Mouse (Mus musculus): ENCODE measurements around the gene Herpud1. TPM values are rescaled to one million over a fixed set of nuclear protein-coding genes. Genes with fewer than 3 reads are reported as not detected.

The Herpud1 gene
- 66.6 and 79.8 TPM in 2 replicates for polyA plus RNA-seq (2014; fragmentation: Nextera tagmentation; extraction: Ambion mirVana)

DNA sequence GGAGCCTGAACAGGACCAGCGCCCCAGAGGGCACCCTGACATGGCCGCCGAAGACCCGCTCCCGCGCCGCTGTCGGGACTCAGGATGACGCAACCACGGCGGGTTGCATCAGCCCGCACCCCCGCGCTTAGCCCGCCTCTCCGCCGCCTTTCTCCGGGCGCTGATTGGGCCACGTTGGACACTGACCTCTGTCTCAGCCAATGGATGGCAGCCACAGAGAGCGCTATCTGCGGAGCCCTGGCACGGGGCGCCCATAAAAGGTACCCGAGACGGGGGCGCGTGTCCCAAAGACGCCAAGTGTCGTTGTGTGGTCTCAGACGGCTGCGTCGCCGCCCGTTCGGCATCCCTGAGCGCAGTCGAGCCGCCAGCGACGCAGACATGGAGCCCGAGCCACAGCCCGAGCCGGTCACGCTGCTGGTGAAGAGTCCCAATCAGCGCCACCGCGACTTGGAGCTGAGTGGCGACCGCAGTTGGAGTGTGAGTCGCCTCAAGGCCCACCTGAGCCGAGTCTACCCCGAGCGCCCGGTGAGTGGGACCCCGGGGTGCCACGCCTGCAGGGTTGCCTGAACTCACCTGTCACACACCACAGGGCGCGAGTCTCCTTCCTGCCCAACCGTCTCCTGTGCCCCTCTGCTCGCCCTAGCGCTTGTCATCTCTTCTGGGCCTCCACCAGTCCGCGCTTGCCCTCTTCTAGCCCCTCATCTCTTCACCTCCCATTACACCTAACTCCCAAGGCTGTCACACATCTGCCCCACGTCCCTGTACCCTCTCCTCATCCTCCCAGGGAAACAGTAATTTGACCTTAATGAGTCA, at the start of gene Herpud1:
TSS of gene Herpud1 (plus strand) at position 225 of the 813 bp plus-strand sequence.
- DNase-seq (ENCODE audit: low spot score) (peak; percentile 93), ATAC-seq (ENCODE audit: low FRiP score) (peak; percentile 100)
- H3K9me3 ChIP-seq (ENCODE audit: control insufficient read depth, low read length) = no peaks in the 10 kb centered on the region
- H3K4me2 ChIP-seq (replicated peaks) = peak within 1 kb of the TSS; percentile 76
- H3K27me3 ChIP-seq (ENCODE audit: control insufficient read depth, insufficient read depth, low read length) = no peaks in the 10 kb centered on the region
- peak within 1 kb of the TSS; percentile 88 for H3K4me3 ChIP-seq (replicated peaks; ENCODE audit: low read length)
- peaks cover 23% of the 10 kb centered on the region for H3K36me3 ChIP-seq (replicated peaks; ENCODE audit: control insufficient read depth, insufficient read depth)
- H3K9ac ChIP-seq = peak within 1 kb of the TSS; percentile 95
- peaks cover 16% of the 10 kb centered on the region for H3K4me1 ChIP-seq (replicated peaks; ENCODE audit: control insufficient read depth, insufficient read depth, low read length)
- H3K27ac ChIP-seq = peak within 1 kb of the TSS; percentile 96
- whole genome bisulfite sequencing = under 1% methylated on average over 65 of the region's 65 CpGs

DNA sequence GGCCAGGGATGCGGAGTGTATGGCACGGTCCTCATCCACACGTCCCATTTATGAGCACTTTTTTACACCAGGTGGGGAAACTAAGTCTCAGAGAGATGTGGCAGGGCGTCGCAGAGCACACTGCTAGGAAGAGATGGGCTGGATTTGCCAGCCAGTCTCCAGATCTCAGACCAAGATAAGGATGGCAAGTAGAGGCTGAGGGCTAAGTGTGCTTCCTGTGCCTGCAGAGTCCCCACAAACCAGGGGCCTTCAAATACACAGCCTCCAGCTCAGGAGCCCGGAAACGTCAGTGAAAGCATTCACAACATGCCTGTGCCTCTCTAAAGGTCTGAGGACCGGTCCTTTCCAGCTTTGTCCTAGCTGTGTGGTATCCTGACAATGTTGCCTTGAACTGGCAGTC, 48.7 kb upstream of the Herpud1 start:
- 89% methylated on average over 8 of the region's 8 CpGs for WGBS

DNA sequence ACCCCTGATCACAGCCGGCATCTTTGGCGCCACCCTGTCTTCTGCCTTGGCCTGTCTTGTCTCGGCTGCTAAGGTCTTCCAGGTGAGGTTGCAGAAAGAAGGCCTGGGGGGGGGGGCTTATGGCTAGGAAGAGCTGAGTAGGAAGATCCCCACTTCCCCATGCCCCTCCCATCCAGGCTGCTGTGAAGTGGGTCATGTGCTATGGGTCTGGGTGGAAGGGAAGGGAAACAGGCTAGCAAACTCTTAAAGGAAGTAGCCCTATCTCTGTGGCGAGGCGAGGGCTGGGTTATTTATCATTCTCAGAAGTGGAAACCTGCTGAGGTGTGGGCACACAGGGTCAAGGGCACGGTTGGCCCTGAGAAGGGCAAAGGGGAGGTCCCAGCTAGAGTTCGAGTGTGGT, 45.4 kb upstream of the Herpud1 start:
- H3K27me3 ChIP-seq (ENCODE audit: control insufficient read depth, insufficient read depth, low read length) = no peaks in the 10 kb centered on the region
- H3K4me3 ChIP-seq (replicated peaks; ENCODE audit: low read length) = no peak overlapping the region
- H3K4me1 ChIP-seq (replicated peaks; ENCODE audit: control insufficient read depth, insufficient read depth, low read length) = no peaks in the 10 kb centered on the region
- no peak overlapping the region for H3K9ac ChIP-seq
- no peaks in the 10 kb centered on the region for H3K36me3 ChIP-seq (replicated peaks; ENCODE audit: control insufficient read depth, insufficient read depth)
- H3K27ac ChIP-seq = no peak overlapping the region
- no peak for ATAC-seq (ENCODE audit: low FRiP score)
- no peaks in the 10 kb centered on the region for H3K9me3 ChIP-seq (ENCODE audit: control insufficient read depth, low read length)
- no peak overlapping the region for H3K4me2 ChIP-seq (replicated peaks)
- DNase-seq (ENCODE audit: low spot score) = no peak
- WGBS = 79% methylated on average over 7 of the region's 7 CpGs

More for the DNA sequence above, 48.7 kb upstream of the Herpud1 start:
- DNase-seq (ENCODE audit: low spot score) = no peak
- no peaks in the 10 kb centered on the region for H3K27me3 ChIP-seq (ENCODE audit: control insufficient read depth, insufficient read depth, low read length)
- no peak overlapping the region for H3K4me3 ChIP-seq (replicated peaks; ENCODE audit: low read length)
- no peak overlapping the region for H3K9ac ChIP-seq
- no peaks in the 10 kb centered on the region for H3K9me3 ChIP-seq (ENCODE audit: control insufficient read depth, low read length)
- H3K4me1 ChIP-seq (replicated peaks; ENCODE audit: control insufficient read depth, insufficient read depth, low read length) = no peaks in the 10 kb centered on the region
- H3K27ac ChIP-seq = no peak overlapping the region
- H3K4me2 ChIP-seq (replicated peaks) = no peak overlapping the region
- no peaks in the 10 kb centered on the region for H3K36me3 ChIP-seq (replicated peaks; ENCODE audit: control insufficient read depth, insufficient read depth)
- no peak for ATAC-seq (ENCODE audit: low FRiP score)

DNA sequence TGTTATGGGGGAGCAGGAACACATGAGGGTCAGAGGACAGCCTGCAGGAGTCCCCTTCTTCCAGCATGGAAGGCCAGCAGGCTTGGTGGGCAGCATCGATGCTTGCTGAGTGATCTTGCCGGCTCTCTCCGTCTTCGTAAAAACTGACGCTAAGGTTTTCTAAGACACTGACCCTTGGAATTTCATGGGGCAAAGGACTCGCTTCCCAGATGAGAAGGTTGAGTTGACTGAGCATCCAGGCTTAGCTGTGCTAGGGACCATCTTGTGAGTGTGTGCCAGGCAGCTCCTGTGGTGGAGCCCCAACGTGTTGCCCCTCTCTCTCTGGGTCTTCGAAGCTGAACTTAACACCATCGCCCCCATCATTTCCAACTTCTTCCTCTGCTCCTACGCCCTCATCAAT, 43.5 kb upstream of the Herpud1 start:
- WGBS = 88% methylated on average over 10 of the region's 10 CpGs

DNA sequence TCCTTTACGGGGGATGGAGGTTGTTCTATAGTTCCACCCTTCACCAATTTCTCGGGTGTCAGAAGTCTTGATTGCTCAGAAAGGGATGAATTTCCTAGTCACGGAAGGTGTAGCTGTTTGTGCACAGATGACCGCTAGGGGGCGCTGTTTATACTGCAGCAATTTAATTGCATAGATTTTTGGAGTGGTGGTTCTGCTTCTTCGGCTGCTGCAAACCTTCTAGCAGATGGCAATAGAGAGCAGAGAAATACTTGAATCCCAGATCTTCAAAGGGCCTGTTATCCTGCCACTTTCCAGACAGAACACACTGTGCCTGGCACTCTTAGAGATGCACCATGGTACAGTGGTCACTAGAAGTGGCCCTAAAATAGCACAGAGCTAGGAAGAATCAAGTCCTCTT, 42.9 kb upstream of the Herpud1 start:
- WGBS = 14% methylated on average over 6 of the region's 6 CpGs
- no peak for ATAC-seq (ENCODE audit: low FRiP score)

More for the DNA sequence above, 43.5 kb upstream of the Herpud1 start:
- no peaks in the 10 kb centered on the region for H3K36me3 ChIP-seq (replicated peaks; ENCODE audit: control insufficient read depth, insufficient read depth)
- H3K27ac ChIP-seq = no peak overlapping the region
- H3K9ac ChIP-seq = no peak overlapping the region
- H3K27me3 ChIP-seq (ENCODE audit: control insufficient read depth, insufficient read depth, low read length) = no peaks in the 10 kb centered on the region
- no peak overlapping the region for H3K4me2 ChIP-seq (replicated peaks)
- DNase-seq (ENCODE audit: low spot score) (no peak), ATAC-seq (ENCODE audit: low FRiP score) (no peak)
- no peaks in the 10 kb centered on the region for H3K4me1 ChIP-seq (replicated peaks; ENCODE audit: control insufficient read depth, insufficient read depth, low read length)
- H3K9me3 ChIP-seq (ENCODE audit: control insufficient read depth, low read length) = no peaks in the 10 kb centered on the region
- H3K4me3 ChIP-seq (replicated peaks; ENCODE audit: low read length) = no peak overlapping the region

DNA sequence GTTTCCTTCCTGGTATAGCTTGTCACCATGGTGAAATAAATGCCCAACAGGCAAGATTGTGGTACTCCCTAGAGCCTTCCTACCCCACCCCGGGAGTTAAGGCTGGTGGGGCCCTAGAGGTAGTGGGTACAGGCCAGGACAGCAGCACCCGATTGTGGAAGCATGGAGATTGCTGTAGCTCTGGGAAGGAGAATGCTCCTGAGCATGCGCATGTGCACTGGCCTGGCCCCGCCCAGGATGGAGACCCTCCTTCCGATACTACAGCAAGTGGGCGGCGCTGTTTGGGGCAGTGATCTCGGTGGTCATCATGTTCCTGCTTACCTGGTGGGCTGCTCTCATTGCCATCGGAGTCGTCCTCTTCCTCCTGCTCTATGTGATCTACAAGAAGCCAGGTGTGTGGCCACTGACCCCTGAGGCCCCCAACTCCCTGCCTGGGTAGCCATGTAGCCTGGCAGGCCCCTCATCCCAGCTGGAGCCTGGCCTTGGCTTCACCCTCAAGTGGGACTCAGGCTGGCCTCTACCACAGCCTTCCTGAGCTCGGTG, 42.4 kb upstream of the Herpud1 start:
- H3K27ac ChIP-seq = no peak overlapping the region
- no peak overlapping the region for H3K9ac ChIP-seq
- DNase-seq (ENCODE audit: low spot score) = no peak

More for the DNA sequence above, 42.9 kb upstream of the Herpud1 start:
- Histone ChIP-seq H3K4me3 (replicated peaks; ENCODE audit: low read length) (no peak overlapping the region), H3K36me3 (replicated peaks; ENCODE audit: control insufficient read depth, insufficient read depth) (no peaks in the 10 kb centered on the region), H3K27ac (no peak overlapping the region), H3K9me3 (ENCODE audit: control insufficient read depth, low read length) (no peaks in the 10 kb centered on the region), H3K27me3 (ENCODE audit: control insufficient read depth, insufficient read depth, low read length) (no peaks in the 10 kb centered on the region), H3K4me2 (replicated peaks) (no peak overlapping the region), H3K9ac (no peak overlapping the region), H3K4me1 (replicated peaks; ENCODE audit: control insufficient read depth, insufficient read depth, low read length) (no peaks in the 10 kb centered on the region)
- DNase-seq (ENCODE audit: low spot score) = peak; percentile 81

DNA sequence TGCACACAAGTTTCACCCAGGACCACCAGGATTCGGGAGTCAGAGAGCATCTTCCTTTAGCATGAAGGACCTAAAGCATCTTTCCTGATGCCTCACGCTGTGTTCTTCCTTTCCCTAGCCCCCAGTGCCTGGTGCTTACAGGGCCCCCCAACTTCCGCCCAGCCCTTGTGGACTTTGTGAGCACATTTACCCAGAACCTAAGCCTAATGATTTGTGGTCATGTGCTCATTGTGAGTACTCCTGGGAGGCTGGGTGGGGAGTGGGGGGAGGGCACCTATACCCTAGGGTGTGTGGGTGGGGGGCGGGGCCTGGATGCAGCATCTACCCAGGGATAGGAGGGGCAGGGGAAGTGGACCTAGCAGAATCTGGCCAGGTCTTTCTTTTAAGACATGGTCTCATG, 40.6 kb upstream of the Herpud1 start:
- ATAC-seq (ENCODE audit: low FRiP score) (no peak), DNase-seq (ENCODE audit: low spot score) (no peak)
- no peaks in the 10 kb centered on the region for H3K4me1 ChIP-seq (replicated peaks; ENCODE audit: control insufficient read depth, insufficient read depth, low read length)
- 88% methylated on average over 4 of the region's 4 CpGs for WGBS
- no peaks in the 10 kb centered on the region for H3K27me3 ChIP-seq (ENCODE audit: control insufficient read depth, insufficient read depth, low read length)
- no peaks in the 10 kb centered on the region for H3K9me3 ChIP-seq (ENCODE audit: control insufficient read depth, low read length)
- H3K4me2 ChIP-seq (replicated peaks) = no peak overlapping the region
- no peak overlapping the region for H3K4me3 ChIP-seq (replicated peaks; ENCODE audit: low read length)
- H3K36me3 ChIP-seq (replicated peaks; ENCODE audit: control insufficient read depth, insufficient read depth) = no peaks in the 10 kb centered on the region
- H3K27ac ChIP-seq = no peak overlapping the region
- H3K9ac ChIP-seq = no peak overlapping the region

More for the DNA sequence above, 42.4 kb upstream of the Herpud1 start:
- WGBS = 88% methylated on average over 11 of the region's 11 CpGs
- H3K36me3 ChIP-seq (replicated peaks; ENCODE audit: control insufficient read depth, insufficient read depth) = no peaks in the 10 kb centered on the region
- no peaks in the 10 kb centered on the region for H3K4me1 ChIP-seq (replicated peaks; ENCODE audit: control insufficient read depth, insufficient read depth, low read length)
- no peak overlapping the region for H3K4me2 ChIP-seq (replicated peaks)
- no peaks in the 10 kb centered on the region for H3K9me3 ChIP-seq (ENCODE audit: control insufficient read depth, low read length)
- no peaks in the 10 kb centered on the region for H3K27me3 ChIP-seq (ENCODE audit: control insufficient read depth, insufficient read depth, low read length)
- ATAC-seq (ENCODE audit: low FRiP score) = no peak
- no peak overlapping the region for H3K4me3 ChIP-seq (replicated peaks; ENCODE audit: low read length)

DNA sequence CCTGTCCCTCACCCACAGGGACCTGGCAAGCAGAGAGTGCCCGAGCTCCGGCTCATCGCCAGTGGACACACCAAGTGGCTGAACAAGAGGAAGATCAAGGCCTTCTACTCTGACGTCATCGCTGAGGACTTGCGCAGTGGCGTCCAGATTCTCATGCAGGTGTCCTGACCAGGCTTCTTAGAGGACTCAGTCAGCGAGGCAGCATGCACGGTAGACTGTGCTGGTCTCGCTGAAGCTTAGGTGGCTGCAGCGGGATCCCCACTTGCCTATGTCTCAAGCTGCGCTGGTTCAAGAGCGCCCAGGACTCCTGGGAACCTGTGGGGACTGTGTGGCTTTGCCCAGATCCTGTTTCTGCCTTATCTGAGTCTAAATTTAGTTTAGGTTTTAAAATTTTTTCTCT, 40.0 kb upstream of the Herpud1 start:
- no peak for ATAC-seq (ENCODE audit: low FRiP score)
- no peak overlapping the region for H3K4me3 ChIP-seq (replicated peaks; ENCODE audit: low read length)
- H3K27ac ChIP-seq = no peak overlapping the region
- H3K9ac ChIP-seq = no peak overlapping the region
- no peaks in the 10 kb centered on the region for H3K36me3 ChIP-seq (replicated peaks; ENCODE audit: control insufficient read depth, insufficient read depth)
- DNase-seq (ENCODE audit: low spot score) = no peak
- H3K4me2 ChIP-seq (replicated peaks) = no peak overlapping the region
- no peaks in the 10 kb centered on the region for H3K4me1 ChIP-seq (replicated peaks; ENCODE audit: control insufficient read depth, insufficient read depth, low read length)
- H3K9me3 ChIP-seq (ENCODE audit: control insufficient read depth, low read length) = no peaks in the 10 kb centered on the region
- no peaks in the 10 kb centered on the region for H3K27me3 ChIP-seq (ENCODE audit: control insufficient read depth, insufficient read depth, low read length)
- WGBS = 91% methylated on average over 13 of the region's 13 CpGs

DNA sequence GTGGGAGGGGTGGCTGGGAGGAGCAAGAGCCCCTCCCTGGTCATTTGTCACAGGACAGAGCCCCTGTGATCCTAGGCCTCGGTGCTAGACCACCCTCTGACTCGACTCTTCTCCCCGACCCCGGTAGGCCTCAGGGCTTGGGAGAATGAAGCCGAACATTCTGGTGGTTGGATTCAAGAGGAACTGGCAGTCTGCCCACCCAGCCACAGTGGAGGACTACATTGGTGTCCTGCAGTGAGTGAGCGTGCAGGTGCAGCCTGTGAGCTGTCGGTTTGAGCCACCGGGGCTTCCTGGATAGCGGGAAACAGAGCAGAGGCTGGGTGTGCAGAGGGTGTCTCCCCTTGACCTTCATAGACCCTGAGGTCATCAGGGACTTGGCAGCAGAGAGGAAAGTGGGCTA, 37.8 kb upstream of the Herpud1 start:
- 68% methylated on average over 9 of the region's 9 CpGs for WGBS
- no peak overlapping the region for H3K4me3 ChIP-seq (replicated peaks; ENCODE audit: low read length)
- H3K36me3 ChIP-seq (replicated peaks; ENCODE audit: control insufficient read depth, insufficient read depth) = no peaks in the 10 kb centered on the region
- no peak overlapping the region for H3K27ac ChIP-seq
- H3K4me2 ChIP-seq (replicated peaks) = no peak overlapping the region
- H3K4me1 ChIP-seq (replicated peaks; ENCODE audit: control insufficient read depth, insufficient read depth, low read length) = no peaks in the 10 kb centered on the region
- ATAC-seq (ENCODE audit: low FRiP score) (no peak), DNase-seq (ENCODE audit: low spot score) (no peak)
- no peaks in the 10 kb centered on the region for H3K9me3 ChIP-seq (ENCODE audit: control insufficient read depth, low read length)
- H3K9ac ChIP-seq = no peak overlapping the region
- no peaks in the 10 kb centered on the region for H3K27me3 ChIP-seq (ENCODE audit: control insufficient read depth, insufficient read depth, low read length)

All from hindbrain, embryonic 14.5 days (tissue).